Mouse (Mus musculus) testis, adult 2 months (tissue): ENCODE measurements around the gene Fbxl16.

Experiments used
- CTCF ChIP-seq: fragments of 200-500 bp; IDR thresholded peaks from 2 replicates; pipeline ENCODE4 v1.5.1; 2012; ENCODE audit warnings: low read depth, mild to moderate bottlenecking, inconsistent platforms, low read length, moderate library complexity; ENCODE audit not compliant: control insufficient read depth, insufficient read depth, insufficient replicate concordance
- POLR2A ChIP-seq: fragments of 200-500 bp; IDR thresholded peaks from 2 replicates; pipeline ENCODE4 v1.6.1; 2012; ENCODE audit warnings: low read depth, mild to moderate bottlenecking, inconsistent platforms, low read length, moderate library complexity; ENCODE audit not compliant: control insufficient read depth

GRCm38 (mm10) chr17:25860229-25860628 lies 51.3 kb downstream of the Fbxl16 start:
- no peak for TF ChIP-seq CTCF
- TF ChIP-seq POLR2A, result no peak
